Mouse (Mus musculus) embryonic facial prominence, embryonic 11.5 days (tissue): Measurements from ENCODE around the gene Npepps. TPM values are rescaled to one million over a fixed set of nuclear protein-coding genes. Genes with fewer than 3 reads are reported as not detected.

Source experiments
- ATAC-seq: fragments of 200-750 bp; cut with Nextera tagmentation; replicated peaks from 2 replicates; pipeline ENCODE4 v1.8.0; 2017; ENCODE audit warnings: low read depth; ENCODE audit not compliant: insufficient number of reproducible peaks, low FRiP score, low TSS enrichment
- DNase-seq: peaks from one replicate; pipeline ENCODE4 v3.0.0-alpha.2; 2015; ENCODE audit warnings: low spot score
- H3K27ac ChIP-seq: fragments of 300-500 bp; sonication (generic); replicated peaks from 2 replicates; pipeline ENCODE4 v1.5.1; 2014; ENCODE audit warnings: mild to moderate bottlenecking, low read depth, low read length, control low read depth
- H3K27me3 ChIP-seq: fragments of 300-500 bp; sonication (generic); 2 replicates; pipeline ENCODE4 v1.6.1; 2014; ENCODE audit warnings: mild to moderate bottlenecking, low read length, moderate library complexity, mixed read lengths; ENCODE audit not compliant: control insufficient read depth, insufficient read depth
- H3K36me3 ChIP-seq: fragments of 300-500 bp; sonication (generic); replicated peaks from 2 replicates; pipeline ENCODE4 v1.6.1; 2014; ENCODE audit warnings: low read depth, mild to moderate bottlenecking, low read length, moderate library complexity, mixed read lengths; ENCODE audit not compliant: control insufficient read depth, insufficient read depth
- H3K4me1 ChIP-seq: fragments of 300-500 bp; sonication (generic); 2 replicates; pipeline ENCODE4 v1.6.1; 2014; ENCODE audit warnings: low read length, mixed read lengths; ENCODE audit not compliant: control insufficient read depth, insufficient read depth
- H3K4me2 ChIP-seq: fragments of 300-500 bp; sonication (generic); 2 replicates; pipeline ENCODE4 v1.6.1; 2014; ENCODE audit warnings: low read depth, mild to moderate bottlenecking, control low read depth, low read length, moderate library complexity
- H3K4me3 ChIP-seq: fragments of 300-500 bp; sonication (generic); 2 replicates; pipeline ENCODE4 v1.5.1; 2014; ENCODE audit warnings: low read depth, low read length, control low read depth
- H3K9ac ChIP-seq: fragments of 300-500 bp; sonication (generic); replicated peaks from 2 replicates; pipeline ENCODE4 v1.6.1; 2014; ENCODE audit warnings: mild to moderate bottlenecking, control low read depth, low read length
- H3K9me3 ChIP-seq: fragments of 300-500 bp; sonication (generic); replicated peaks from 2 replicates; pipeline ENCODE4 v1.6.1; 2016; ENCODE audit warnings: mild to moderate bottlenecking, low read length, inconsistent platforms, mixed read lengths; ENCODE audit not compliant: control insufficient read depth
- WGBS: fragments of 180-500 bp; shearing (Covaris S2); extraction: QIAGEN DNeasy Blood & Tissue Kit; methylation state at CpG from one replicate; pipeline ENCODE4 v1.1.7; 2014; 5-methylcytosine and 5-hydroxymethylcytosine counted together
- polyA plus RNA-seq: library from polyadenylated mRNA; unstranded; fragments of >200 nt; fragmentation: Nextera tagmentation; extraction: Ambion mirVana; gene quantifications from 2 replicates; pipeline ENCODE4 v1.2.1, GENCODE M21; 2014

Gene Npepps
- polyA plus RNA-seq, 1 experiment from 2014 or later = 70.3 TPM

DNA sequence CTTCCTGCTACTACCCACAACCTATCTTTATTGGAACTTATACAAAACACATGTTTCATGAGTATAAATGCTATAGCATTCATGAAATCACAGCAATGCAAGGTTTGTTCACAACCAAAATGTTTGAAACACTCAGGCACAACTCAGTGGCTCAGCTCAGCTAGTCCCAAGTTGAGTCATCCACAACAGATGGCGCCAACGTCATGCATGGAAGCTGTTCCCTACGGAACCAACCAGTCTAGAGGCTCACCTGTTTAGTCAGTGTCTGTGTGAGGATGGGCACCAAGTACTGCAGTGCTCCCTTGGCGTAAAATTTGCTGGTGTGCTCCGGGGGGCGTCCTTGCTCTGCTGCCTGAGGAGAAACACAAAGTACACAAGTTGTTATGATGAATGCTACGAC lies 104.9 kb downstream of the Npepps start:
- no peaks in the 10 kb centered on the region for H3K27me3 ChIP-seq
- H3K9me3 ChIP-seq = no peaks in the 10 kb centered on the region
- H3K36me3 ChIP-seq = peaks cover 37% of the 10 kb centered on the region
- no peak for DNase-seq
- H3K4me2 ChIP-seq = no peak overlapping the region
- WGBS = 95% methylated on average over 7 of the region's 7 CpGs
- no peak for ATAC-seq
- no peak overlapping the region for H3K27ac ChIP-seq
- no peak overlapping the region for H3K4me3 ChIP-seq
- no peaks in the 10 kb centered on the region for H3K4me1 ChIP-seq
- H3K9ac ChIP-seq = no peak overlapping the region

DNA sequence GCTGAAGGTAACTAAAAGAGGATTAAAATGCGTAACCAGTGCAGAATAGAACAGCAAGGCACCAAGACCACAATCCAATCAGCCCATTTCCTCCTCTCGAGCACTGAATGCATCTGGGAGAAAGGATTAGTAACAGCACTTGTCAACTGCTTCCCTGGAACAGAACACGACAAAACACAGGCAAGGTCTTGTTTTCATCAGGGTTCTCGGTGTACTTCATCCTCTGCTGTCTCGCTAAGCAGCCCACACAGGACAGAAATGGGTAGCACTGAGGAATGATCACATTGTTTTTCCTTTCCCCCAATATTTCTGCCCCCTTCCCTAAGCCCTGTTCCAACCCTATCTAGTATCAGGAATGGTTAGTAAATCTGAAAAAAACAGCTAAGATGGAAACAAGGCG lies 120.1 kb downstream of the Npepps start:
- no peak for DNase-seq
- H3K27ac ChIP-seq = no peak overlapping the region
- ATAC-seq = no peak
- H3K27me3 ChIP-seq = no peaks in the 10 kb centered on the region
- H3K36me3 ChIP-seq = peaks cover 20% of the 10 kb centered on the region
- no peaks in the 10 kb centered on the region for H3K4me1 ChIP-seq
- H3K4me2 ChIP-seq = no peak overlapping the region
- no peak overlapping the region for H3K9ac ChIP-seq
- no peaks in the 10 kb centered on the region for H3K9me3 ChIP-seq
- no peak overlapping the region for H3K4me3 ChIP-seq
- 77% methylated on average over 6 of the region's 6 CpGs for WGBS

DNA sequence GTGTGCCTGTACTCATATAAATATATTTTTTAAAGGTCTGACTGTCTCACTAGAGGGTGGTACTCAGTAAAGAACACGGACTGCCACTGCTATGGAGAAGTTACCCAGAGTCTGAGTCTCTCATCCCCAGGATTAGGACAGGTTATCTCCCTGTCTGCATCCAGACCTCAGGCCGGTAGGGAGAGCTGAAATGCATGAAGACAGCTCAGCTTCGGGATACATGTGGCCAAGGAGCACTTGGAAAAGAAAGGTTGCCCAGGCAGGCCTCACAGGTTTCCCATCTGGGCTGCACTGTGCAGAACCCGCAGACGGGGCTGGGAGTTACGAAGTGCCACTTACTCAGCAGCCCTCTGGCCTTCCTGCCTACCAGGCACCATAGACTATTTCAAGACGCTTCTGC lies 123.4 kb downstream of the Npepps start:
- H3K4me1 ChIP-seq = no peaks in the 10 kb centered on the region
- ATAC-seq (no peak), DNase-seq (no peak)
- H3K27me3 ChIP-seq = no peaks in the 10 kb centered on the region
- peaks cover 4% of the 10 kb centered on the region for H3K36me3 ChIP-seq
- no peak overlapping the region for H3K4me2 ChIP-seq
- H3K4me3 ChIP-seq = no peak overlapping the region
- H3K9ac ChIP-seq = no peak overlapping the region
- WGBS = 84% methylated on average over 7 of the region's 7 CpGs
- no peak overlapping the region for H3K27ac ChIP-seq
- no peaks in the 10 kb centered on the region for H3K9me3 ChIP-seq

Other genes with a start within 250 kb of the Npepps start
- gene Lrrc46, start 239.2 kb downstream of the Npepps start, polyA plus RNA-seq = 1.1 and 1.3 TPM in 2 replicates
- gene Mrpl10, start 239.1 kb downstream of the Npepps start, polyA plus RNA-seq = 85.7 and 91.2 TPM in 2 replicates
- gene Osbpl7, start 230.0 kb downstream of the Npepps start, polyA plus RNA-seq = 4.3 and 5.8 TPM in 2 replicates
- gene Tbx21, start 165.3 kb downstream of the Npepps start, polyA plus RNA-seq = not detected in 2 replicates
- 3.3 and 4.8 TPM in 2 replicates for gene Tbkbp1, start 129.1 kb downstream of the Npepps start, polyA plus RNA-seq
- gene Kpnb1, start 92.8 kb downstream of the Npepps start, polyA plus RNA-seq = 98.7 and 103 TPM in 2 replicates
- gene Mrpl45, start 35.1 kb upstream of the Npepps start, polyA plus RNA-seq = 57.2 and 61.3 TPM in 2 replicates
- gene Gpr179, start 71.4 kb upstream of the Npepps start, polyA plus RNA-seq = 0.01 and 0.04 TPM in 2 replicates
- 2.4 and 2.8 TPM in 2 replicates for gene Socs7, start 81.9 kb upstream of the Npepps start, polyA plus RNA-seq
- gene Arhgap23, start 134.9 kb upstream of the Npepps start, polyA plus RNA-seq = 3.1 and 4.2 TPM in 2 replicates
- not detected in 2 replicates for gene 4933428G20Rik, start 219.7 kb upstream of the Npepps start, polyA plus RNA-seq